Mouse (Mus musculus) embryonic fibroblast, embryonic 13.5 days (primary cell): ENCODE data around the gene Pcare.
"Not testable (repeated sequence)": the region's sequence is repeated elsewhere in the genome, so short reads cannot be mapped to it uniquely, and the experiment has no call there.

ENCODE experiments used
- CTCF ChIP-seq: IDR thresholded peaks from 2 replicates; pipeline ENCODE4 v1.5.1; 2011; ENCODE audit warnings: mild to moderate bottlenecking, control low read depth, low read length, moderate library complexity, borderline replicate concordance; ENCODE audit not compliant: insufficient read depth
- POLR2A ChIP-seq: IDR thresholded peaks from 2 replicates; pipeline ENCODE4 v1.6.1; 2011; ENCODE audit warnings: low read depth, mild to moderate bottlenecking, control low read depth, low read length, moderate library complexity

GRCm38 (mm10) chr17:71768173-71768572 is 15.5 kb upstream of the Pcare start, which contains the start of gene Clip4:
- not testable (repeated sequence) for TF ChIP-seq CTCF, POLR2A
